Mouse (Mus musculus) limb, embryonic 14.5 days (tissue): ENCODE measurements around the gene Tpst1. TPM values are rescaled to one million over a fixed set of nuclear protein-coding genes. Genes with fewer than 3 reads are reported as not detected.
A peak's percentile ranks its signal among the peaks of the same experiment; 100 is the strongest.
"Not testable (repeated sequence)": the region's sequence is repeated elsewhere in the genome, so short reads cannot be mapped to it uniquely, and the experiment has no call there.

Experiments used
- ATAC-seq: fragments of 200-750 bp; cut with Nextera tagmentation; 2 replicates; pipeline ENCODE4 v1.8.0; 2017; ENCODE audit warnings: low read depth, moderate number of reproducible peaks, moderate TSS enrichment; ENCODE audit not compliant: low FRiP score
- DNase-seq: peaks from one replicate; pipeline ENCODE4 v3.0.0-alpha.2; 2015; ENCODE audit warnings: low spot score
- H3K27ac ChIP-seq: fragments of 300-500 bp; sonication (generic); replicated peaks from 2 replicates; pipeline ENCODE4 v1.5.1; 2014; ENCODE audit warnings: low read depth, mild to moderate bottlenecking, low read length, moderate library complexity, mixed read lengths
- H3K27me3 ChIP-seq: fragments of 300-500 bp; sonication (generic); 2 replicates; pipeline ENCODE4 v1.6.1; 2014; ENCODE audit warnings: low read length, mixed read lengths; ENCODE audit not compliant: control insufficient read depth, insufficient read depth
- H3K36me3 ChIP-seq: fragments of 300-500 bp; sonication (generic); 2 replicates; pipeline ENCODE4 v1.6.1; 2014; ENCODE audit warnings: mild to moderate bottlenecking, low read length, moderate library complexity, mixed read lengths; ENCODE audit not compliant: control insufficient read depth, insufficient read depth
- H3K4me1 ChIP-seq: fragments of 300-500 bp; sonication (generic); 2 replicates; pipeline ENCODE4 v1.6.1; 2014; ENCODE audit warnings: antibody characterized with exemption, low read length, mixed read lengths; ENCODE audit not compliant: control insufficient read depth, insufficient read depth
- H3K4me2 ChIP-seq: fragments of 300-500 bp; sonication (generic); replicated peaks from 2 replicates; pipeline ENCODE4 v1.6.1; 2014; ENCODE audit warnings: low read depth, mild to moderate bottlenecking, low read length, moderate library complexity; ENCODE audit not compliant: severe bottlenecking
- H3K4me3 ChIP-seq: fragments of 300-500 bp; sonication (generic); replicated peaks from 2 replicates; pipeline ENCODE4 v1.5.1; 2014; ENCODE audit warnings: low read length
- H3K9ac ChIP-seq: fragments of 300-500 bp; sonication (generic); 2 replicates; pipeline ENCODE4 v1.6.1; 2014; ENCODE audit warnings: mild to moderate bottlenecking, low read depth, low read length, moderate library complexity; ENCODE audit not compliant: severe bottlenecking
- H3K9me3 ChIP-seq: fragments of 300-500 bp; sonication (generic); 2 replicates; pipeline ENCODE4 v1.6.1; 2016; ENCODE audit warnings: low read length; ENCODE audit not compliant: control insufficient read depth
- POLR2A ChIP-seq: fragments of 200-500 bp; IDR thresholded peaks from 2 replicates; pipeline ENCODE4 v1.8.0; 2012; ENCODE audit warnings: inconsistent platforms, mild to moderate bottlenecking, moderate library complexity, borderline replicate concordance; ENCODE audit not compliant: insufficient read depth, insufficient read length; ENCODE audit errors: extremely low read depth
- WGBS: fragments of 180-500 bp; shearing (Covaris S2); extraction: QIAGEN DNeasy Blood & Tissue Kit; methylation state at CpG from one replicate; pipeline ENCODE4 v1.1.7; 2014; 5-methylcytosine and 5-hydroxymethylcytosine counted together
- polyA plus RNA-seq, 2 experiments: library from polyadenylated mRNA; depleted of rRNA in 1 of 2; stranded (reverse) in 1 of 2; unstranded in 1 of 2; fragments of >200 nt; fragmentation: Nextera tagmentation in 1 of 2; extraction: Ambion mirVana in 1 of 2; gene quantifications; 2 replicates each; pipeline versions ENCODE4 v1.2.1 to v1.2.3; 2012 to 2014

Tpst1 gene
- polyA plus RNA-seq, 2 experiments: 68.2 to 114 TPM

- Histone ChIP-seq H3K4me1 (no peaks in the 10 kb centered on the region), H3K27ac (no peak overlapping the region), H3K9ac (no peak overlapping the region), H3K4me3 (no peak overlapping the region), H3K4me2 (no peak overlapping the region), H3K36me3 (peaks cover 14% of the 10 kb centered on the region; the same call in 1 of the 2 replicates), H3K9me3 (no peaks in the 10 kb centered on the region), H3K27me3 (no peaks in the 10 kb centered on the region)
- DNase-seq: no peak
- no peak for ATAC-seq
- no peak for TF ChIP-seq POLR2A
- WGBS: 88% methylated on average over 19 of the region's 19 CpGs
Measured at GRCm38 (mm10) chr5:130031410-130032390, 41.4 kb upstream of the Tpst1 start.

GRCm38 (mm10) chr5:130033869-130034268 is 39.3 kb upstream of the Tpst1 start:
- no peaks in the 10 kb centered on the region for H3K27me3 ChIP-seq
- no peak overlapping the region for H3K4me2 ChIP-seq
- ATAC-seq (no peak), DNase-seq (no peak)
- H3K27ac ChIP-seq: no peak overlapping the region
- no peaks in the 10 kb centered on the region for H3K9me3 ChIP-seq
- 78% methylated on average over 2 of the region's 2 CpGs for WGBS
- H3K9ac ChIP-seq: no peak overlapping the region
- no peaks in the 10 kb centered on the region for H3K4me1 ChIP-seq
- peaks cover 23% of the 10 kb centered on the region; the same call in 1 of the 2 replicates for H3K36me3 ChIP-seq
- no peak overlapping the region for H3K4me3 ChIP-seq
- TF ChIP-seq POLR2A: no peak

GRCm38 (mm10) chr5:130036300-130036699 is 36.8 kb upstream of the Tpst1 start:
- not testable (repeated sequence) for H3K9me3 ChIP-seq, H3K9ac ChIP-seq, H3K4me2 ChIP-seq, ATAC-seq, H3K27me3 ChIP-seq, H3K4me3 ChIP-seq, H3K27ac ChIP-seq, DNase-seq, H3K4me1 ChIP-seq
- WGBS: 66% methylated on average over 2 of the region's 2 CpGs
- peaks cover 42% of the 10 kb centered on the region for H3K36me3 ChIP-seq

GRCm38 (mm10) chr5:130037752-130038455 is 35.2 kb upstream of the Tpst1 start:
- no peak overlapping the region for H3K9ac ChIP-seq

GRCm38 (mm10) chr5:130040797-130041196 is 32.3 kb upstream of the Tpst1 start:
- ATAC-seq: no peak
- H3K36me3 ChIP-seq: peaks cover 56% of the 10 kb centered on the region
- no peaks in the 10 kb centered on the region for H3K27me3 ChIP-seq
- no peak overlapping the region for H3K4me3 ChIP-seq
- no peak overlapping the region for H3K4me2 ChIP-seq
- no peak overlapping the region for H3K9ac ChIP-seq
- no peak for DNase-seq
- TF ChIP-seq POLR2A: no peak
- H3K4me1 ChIP-seq: no peaks in the 10 kb centered on the region
- H3K9me3 ChIP-seq: no peaks in the 10 kb centered on the region
- 94% methylated on average over 4 of the region's 4 CpGs for WGBS
- H3K27ac ChIP-seq: no peak overlapping the region

More at GRCm38 (mm10) chr5:130037752-130038455, 35.2 kb upstream of the Tpst1 start:
- no peak overlapping the region for H3K4me2 ChIP-seq
- no peaks in the 10 kb centered on the region for H3K27me3 ChIP-seq
- H3K9me3 ChIP-seq: no peaks in the 10 kb centered on the region
- TF ChIP-seq POLR2A: no peak
- no peaks in the 10 kb centered on the region for H3K4me1 ChIP-seq
- DNase-seq (peak; percentile 75), ATAC-seq (no peak)
- 66% methylated on average over 19 of the region's 19 CpGs for WGBS
- no peak overlapping the region for H3K4me3 ChIP-seq
- H3K36me3 ChIP-seq: peaks cover 56% of the 10 kb centered on the region
- no peak overlapping the region for H3K27ac ChIP-seq
